Comparison of ENCODE assay signal across 9 mouse cellular contexts in the genomic region with DNA sequence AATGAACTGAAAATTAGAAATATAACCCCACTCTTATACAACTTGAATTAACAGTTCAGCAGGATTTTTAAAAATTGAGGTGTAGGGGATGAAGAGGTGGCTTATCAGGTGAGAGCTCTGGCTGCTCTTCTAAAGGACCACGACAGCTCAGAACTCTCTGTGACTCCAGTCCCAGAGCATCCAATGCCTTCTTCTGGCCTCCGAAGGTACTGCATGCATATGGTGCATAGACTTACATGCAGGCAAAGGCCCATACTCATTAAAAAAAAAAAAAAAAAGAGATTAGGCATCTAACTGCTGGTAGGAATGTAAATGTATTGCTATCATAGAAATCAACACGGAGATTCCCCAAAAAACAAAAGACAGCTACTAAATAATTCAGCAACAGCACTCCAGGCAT.
A peak's percentile ranks its signal among the peaks of the same experiment; 100 is the strongest.
DNase-seq lines count a peak whose midpoint lies in the region; ATAC-seq and TF ChIP-seq lines count a peak whose summit lies in the region.
"Had no signal": no experiment of that assay in that cellular context is flagged by ENCODE, and none has a peak within 500 bp of the region (broad histone marks: within the 10 kb centered on the region; RNA-seq: fewer than 3 reads in every experiment).

No protein-coding gene starts in this region.

- H3K27ac ChIP-seq in left cerebral cortex, adult 2 months, result no peak overlapping the region
- H3K27ac ChIP-seq in forebrain, embryonic 10.5 days, result no peak overlapping the region
- H3K27ac ChIP-seq: lung, embryonic 15.5 days had no signal

- intact Hi-C loops in left cerebral cortex, adult 2 months (cut with DNase I), result no loop called here
- intact Hi-C loops in gastrocnemius, postnatal 36 days (cut with DNase I), result no loop called here

- peak; percentile 38 for TF ChIP-seq CTCF in left cerebral cortex, adult 2 months (IDR thresholded peaks at IDR 0.05)

- H3K36me3 ChIP-seq in forebrain, embryonic 10.5 days (replicated peaks), result no peaks in the 10 kb centered on the region
- H3K36me3 ChIP-seq: lung, embryonic 15.5 days had no signal

- no peak overlapping the region for H3K4me3 ChIP-seq in left cerebral cortex, adult 2 months
- no peak overlapping the region for H3K4me3 ChIP-seq in forebrain, embryonic 10.5 days
- H3K4me3 ChIP-seq: lung, embryonic 15.5 days had no signal

- ATAC-seq in CD4-positive, CD25-positive, alpha-beta regulatory T cell, adult 4 months, result no peak

- H3K9me3 ChIP-seq in forebrain, embryonic 10.5 days, result no peaks in the 10 kb centered on the region
- H3K9me3 ChIP-seq: lung, embryonic 15.5 days had no signal

- 39% methylated on average over 3 of the region's 3 CpGs for WGBS in forebrain, embryonic 10.5 days

- peak; percentile 70 for DNase-seq in CD4-positive, CD25-positive, alpha-beta regulatory T cell, adult 2 months (ENCODE audit: low read depth, low spot score)
- DNase-seq in left cerebral cortex, adult 2 months (ENCODE audit: extremely low spot score in 1 of 2, low spot score in 2 of 2), result no peak
- DNase-seq in left cerebral cortex, adult 8-10 months (ENCODE audit: low spot score in 2 of 2), result no peak
- peak; percentile 49 for DNase-seq in embryo, embryonic 10.5 days (ENCODE audit: low spot score)
- peak; percentile 20 to 56 for DNase-seq in spleen, adult 18-20 months
- DNase-seq in gastrocnemius, postnatal 36 days, result no peak
- DNase-seq in forebrain, embryonic 10.5 days (ENCODE audit: extremely low spot score, low spot score), result no peak

- H3K27me3 ChIP-seq in forebrain, embryonic 10.5 days (ENCODE audit: poor library complexity, severe bottlenecking), result no peaks in the 10 kb centered on the region
- H3K27me3 ChIP-seq: lung, embryonic 15.5 days had no signal

- no peaks in the 10 kb centered on the region for H3K4me1 ChIP-seq in forebrain, embryonic 10.5 days

Comparison
In these comparisons a context has a peak if more than half of its experiments do, and no peak if none do; other contexts are left out.
1. DNase-seq: peak in CD4-positive, CD25-positive, alpha-beta regulatory T cell, adult 2 months (single experiment), embryo, embryonic 10.5 days (single experiment) and spleen, adult 18-20 months (2 of 2); none in left cerebral cortex, adult 2 months (0 of 2), left cerebral cortex, adult 8-10 months (0 of 2), gastrocnemius, postnatal 36 days (0 of 2) and forebrain, embryonic 10.5 days (single experiment).